Mouse (Mus musculus): Measurements from ENCODE around the gene Lhx4. TPM values are rescaled to one million over a fixed set of nuclear protein-coding genes. Genes with fewer than 3 reads are reported as not detected.

The Lhx4 gene
- polyA plus RNA-seq, 1 experiment from 2014 or later, result 1.6 TPM

- H3K9me3 ChIP-seq (replicated peaks; ENCODE audit: control insufficient read depth, low read length, poor library complexity, severe bottlenecking), result no peaks in the 10 kb centered on the region
- ATAC-seq, result no peak
- no peak overlapping the region for H3K4me2 ChIP-seq (ENCODE audit: low read length)
- H3K36me3 ChIP-seq (ENCODE audit: control insufficient read depth, insufficient read depth, low read length), result no peaks in the 10 kb centered on the region
- no peaks in the 10 kb centered on the region for H3K4me1 ChIP-seq (ENCODE audit: control insufficient read depth, insufficient read depth, low read length)
- no peaks in the 10 kb centered on the region for H3K27me3 ChIP-seq (ENCODE audit: control insufficient read depth, insufficient read depth, low read depth, low read length)
- H3K27ac ChIP-seq (ENCODE audit: low read length), result no peak overlapping the region
- H3K9ac ChIP-seq (ENCODE audit: low read depth, low read length), result no peak overlapping the region
- 89% methylated on average over 5 of the region's 5 CpGs for WGBS
- no peak overlapping the region for H3K4me3 ChIP-seq (ENCODE audit: low read depth, low read length)
Observed at GRCm38 (mm10) chr1:155663994-155664393, 87.5 kb downstream of the Lhx4 start.

- ATAC-seq, result no peak
- 44% methylated on average over 5 of the region's 5 CpGs for WGBS
- Histone ChIP-seq H3K4me3 (ENCODE audit: low read depth, low read length) (no peak overlapping the region), H3K27ac (ENCODE audit: low read length) (no peak overlapping the region), H3K4me2 (ENCODE audit: low read length) (no peak overlapping the region), H3K9ac (ENCODE audit: low read depth, low read length) (no peak overlapping the region), H3K27me3 (ENCODE audit: control insufficient read depth, insufficient read depth, low read depth, low read length) (no peaks in the 10 kb centered on the region), H3K36me3 (ENCODE audit: control insufficient read depth, insufficient read depth, low read length) (no peaks in the 10 kb centered on the region), H3K9me3 (replicated peaks; ENCODE audit: control insufficient read depth, low read length, poor library complexity, severe bottlenecking) (no peaks in the 10 kb centered on the region), H3K4me1 (ENCODE audit: control insufficient read depth, insufficient read depth, low read length) (no peaks in the 10 kb centered on the region)
Observed at GRCm38 (mm10) chr1:155656321-155656720, 95.2 kb downstream of the Lhx4 start.

- H3K4me2 ChIP-seq (ENCODE audit: low read length), result no peak overlapping the region
- H3K9ac ChIP-seq (ENCODE audit: low read depth, low read length), result no peak overlapping the region
- no peaks in the 10 kb centered on the region for H3K9me3 ChIP-seq (replicated peaks; ENCODE audit: control insufficient read depth, low read length, poor library complexity, severe bottlenecking)
- 10% methylated on average over 3 of the region's 3 CpGs for WGBS
- no peaks in the 10 kb centered on the region for H3K4me1 ChIP-seq (ENCODE audit: control insufficient read depth, insufficient read depth, low read length)
- no peak overlapping the region for H3K27ac ChIP-seq (ENCODE audit: low read length)
- ATAC-seq, result no peak
- no peak overlapping the region for H3K4me3 ChIP-seq (ENCODE audit: low read depth, low read length)
- no peaks in the 10 kb centered on the region for H3K36me3 ChIP-seq (ENCODE audit: control insufficient read depth, insufficient read depth, low read length)
- H3K27me3 ChIP-seq (ENCODE audit: control insufficient read depth, insufficient read depth, low read depth, low read length), result no peaks in the 10 kb centered on the region
Observed at GRCm38 (mm10) chr1:155654961-155655360, 96.5 kb downstream of the Lhx4 start.

- Histone ChIP-seq H3K9ac (ENCODE audit: low read depth, low read length) (no peak overlapping the region), H3K27me3 (ENCODE audit: control insufficient read depth, insufficient read depth, low read depth, low read length) (no peaks in the 10 kb centered on the region), H3K36me3 (ENCODE audit: control insufficient read depth, insufficient read depth, low read length) (no peaks in the 10 kb centered on the region), H3K4me1 (ENCODE audit: control insufficient read depth, insufficient read depth, low read length) (peaks cover 4% of the 10 kb centered on the region; the same call in 1 of the 2 replicates), H3K4me2 (ENCODE audit: low read length) (no peak overlapping the region), H3K9me3 (replicated peaks; ENCODE audit: control insufficient read depth, low read length, poor library complexity, severe bottlenecking) (no peaks in the 10 kb centered on the region), H3K4me3 (ENCODE audit: low read depth, low read length) (no peak overlapping the region), H3K27ac (ENCODE audit: low read length) (no peak overlapping the region)
- WGBS, result 46% methylated on average over 9 of the region's 9 CpGs
- no peak for ATAC-seq
Observed at GRCm38 (mm10) chr1:155650121-155650846, 101.2 kb downstream of the Lhx4 start.

Other genes with a start within 250 kb of the Lhx4 start
- gene Acbd6, start 193.6 kb downstream of the Lhx4 start, polyA plus RNA-seq (2015; fragmentation: Nextera tagmentation; extraction: Ambion mirVana), result 95.7 and 96.0 TPM in 2 replicates
- 18.0 and 18.9 TPM in 2 replicates for gene Qsox1, start 61.2 kb upstream of the Lhx4 start, polyA plus RNA-seq (2015; fragmentation: Nextera tagmentation; extraction: Ambion mirVana)
- gene Cep350, start 221.6 kb upstream of the Lhx4 start, polyA plus RNA-seq (2015; fragmentation: Nextera tagmentation; extraction: Ambion mirVana), result 8.8 and 9.9 TPM in 2 replicates

All from midbrain, embryonic 16.5 days (tissue).